Mouse (Mus musculus) limb, embryonic 11.5 days (tissue): ENCODE data around the gene Ugt3a1. TPM values are rescaled to one million over a fixed set of nuclear protein-coding genes. Genes with fewer than 3 reads are reported as not detected.
"Not testable (repeated sequence)": the region's sequence is repeated elsewhere in the genome, so short reads cannot be mapped to it uniquely, and the experiment has no call there.

Experiments used
- ATAC-seq: fragments of 200-750 bp; cut with Nextera tagmentation; 2 replicates; pipeline ENCODE4 v1.8.0; 2017; ENCODE audit warnings: low read depth; ENCODE audit not compliant: insufficient number of reproducible peaks, low FRiP score, low TSS enrichment
- DNase-seq: peaks from one replicate; pipeline ENCODE4 v3.0.0-alpha.2; 2015; ENCODE audit warnings: low spot score
- H3K27ac ChIP-seq: fragments of 300-500 bp; sonication (generic); replicated peaks from 2 replicates; pipeline ENCODE4 v1.5.1; 2014; ENCODE audit warnings: low read depth, mild to moderate bottlenecking, low read length
- H3K27me3 ChIP-seq: fragments of 300-500 bp; sonication (generic); 2 replicates; pipeline ENCODE4 v1.6.1; 2014; ENCODE audit warnings: mild to moderate bottlenecking, low read length, mixed read lengths; ENCODE audit not compliant: control insufficient read depth, insufficient read depth
- H3K36me3 ChIP-seq: fragments of 300-500 bp; sonication (generic); 2 replicates; pipeline ENCODE4 v1.6.1; 2014; ENCODE audit warnings: mild to moderate bottlenecking, low read length, moderate library complexity, mixed read lengths; ENCODE audit not compliant: control insufficient read depth, insufficient read depth
- H3K4me1 ChIP-seq: fragments of 300-500 bp; sonication (generic); 2 replicates; pipeline ENCODE4 v1.6.1; 2014; ENCODE audit warnings: low read length, mixed read lengths; ENCODE audit not compliant: control insufficient read depth, insufficient read depth
- H3K4me2 ChIP-seq: fragments of 300-500 bp; sonication (generic); 2 replicates; pipeline ENCODE4 v1.6.1; 2014; ENCODE audit warnings: low read depth, mild to moderate bottlenecking, moderate library complexity; ENCODE audit not compliant: severe bottlenecking
- H3K4me3 ChIP-seq: fragments of 300-500 bp; sonication (generic); 2 replicates; pipeline ENCODE4 v1.5.1; 2014; ENCODE audit warnings: low read depth, low read length
- H3K9ac ChIP-seq: fragments of 300-500 bp; sonication (generic); 2 replicates; pipeline ENCODE4 v1.6.1; 2014; ENCODE audit warnings: mild to moderate bottlenecking, low read length
- H3K9me3 ChIP-seq: fragments of 300-500 bp; sonication (generic); 2 replicates; pipeline ENCODE4 v1.6.1; 2016; ENCODE audit warnings: low read length; ENCODE audit not compliant: control insufficient read depth
- WGBS: fragments of 180-500 bp; shearing (Covaris S2); extraction: QIAGEN DNeasy Blood & Tissue Kit; methylation state at CpG from one replicate; pipeline ENCODE4 v1.1.7; 2014; 5-methylcytosine and 5-hydroxymethylcytosine counted together
- polyA plus RNA-seq: library from polyadenylated mRNA; unstranded; fragments of >200 nt; fragmentation: Nextera tagmentation; extraction: Ambion mirVana; gene quantifications from 2 replicates; pipeline ENCODE4 v1.2.1, GENCODE M21; 2014

The Ugt3a1 gene
- polyA plus RNA-seq, result not detected in 2 replicates

DNA sequence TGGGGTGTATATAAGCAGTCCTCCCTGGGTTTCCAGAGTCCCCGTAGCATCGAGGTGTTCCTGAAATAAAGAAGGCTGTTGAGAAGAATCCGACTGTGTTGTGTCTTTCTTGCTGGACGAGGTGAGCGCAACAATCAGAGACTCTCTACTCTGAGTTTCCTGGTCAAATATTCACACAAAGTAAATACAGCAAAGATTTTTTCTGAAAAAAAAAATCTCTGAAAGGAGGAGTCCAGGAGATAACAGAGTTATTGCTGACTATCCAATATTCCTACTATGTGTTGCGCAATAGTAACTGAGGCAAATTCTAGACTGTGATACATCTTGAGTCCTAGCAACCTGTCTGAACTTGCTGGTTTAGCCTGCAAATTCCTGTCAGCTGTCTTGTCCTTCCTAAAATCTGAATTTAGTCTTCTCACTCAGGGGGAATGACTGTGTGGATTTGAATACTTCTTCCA, at the start of gene Ugt3a1:
Gene Ugt3a1, plus strand, starts transcription at position 51 of the 458 bp plus-strand sequence.
- Histone ChIP-seq H3K27ac (no peak within 1 kb of the TSS), H3K9me3 (no peaks in the 10 kb centered on the region), H3K4me1 (no peaks in the 10 kb centered on the region), H3K36me3 (no peaks in the 10 kb centered on the region), H3K4me3 (no peak within 1 kb of the TSS), H3K9ac (no peak within 1 kb of the TSS), H3K27me3 (no peaks in the 10 kb centered on the region), H3K4me2 (no peak within 1 kb of the TSS)
- no peak for DNase-seq
- ATAC-seq, result no peak
- 93% methylated on average over 6 of the region's 6 CpGs for WGBS

DNA sequence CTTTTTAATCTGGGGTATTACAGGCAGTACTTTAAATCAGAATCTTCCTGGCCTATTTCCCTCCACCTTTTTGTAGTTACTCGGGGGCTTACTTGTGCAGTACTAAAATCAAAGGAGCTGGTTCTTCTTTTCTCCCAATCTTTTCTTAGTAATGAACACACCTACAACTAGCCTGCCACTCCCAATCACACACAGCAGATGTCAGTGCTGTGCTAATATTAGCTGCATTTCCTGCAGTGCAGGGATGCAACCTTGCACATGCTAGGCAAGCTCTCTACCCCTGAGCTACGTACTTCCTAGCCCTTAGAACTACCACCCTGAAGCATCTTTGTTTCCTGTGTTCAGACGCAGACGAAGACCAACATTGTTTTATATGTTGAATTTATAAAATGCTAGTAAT, 45.8 kb upstream of the Ugt3a1 start:
- H3K4me1 ChIP-seq, H3K36me3 ChIP-seq, H3K9ac ChIP-seq, H3K27ac ChIP-seq, ATAC-seq, H3K9me3 ChIP-seq, H3K4me2 ChIP-seq, H3K4me3 ChIP-seq, H3K27me3 ChIP-seq, DNase-seq: not testable (repeated sequence)
- 78% methylated on average over 4 of the region's 4 CpGs for WGBS

DNA sequence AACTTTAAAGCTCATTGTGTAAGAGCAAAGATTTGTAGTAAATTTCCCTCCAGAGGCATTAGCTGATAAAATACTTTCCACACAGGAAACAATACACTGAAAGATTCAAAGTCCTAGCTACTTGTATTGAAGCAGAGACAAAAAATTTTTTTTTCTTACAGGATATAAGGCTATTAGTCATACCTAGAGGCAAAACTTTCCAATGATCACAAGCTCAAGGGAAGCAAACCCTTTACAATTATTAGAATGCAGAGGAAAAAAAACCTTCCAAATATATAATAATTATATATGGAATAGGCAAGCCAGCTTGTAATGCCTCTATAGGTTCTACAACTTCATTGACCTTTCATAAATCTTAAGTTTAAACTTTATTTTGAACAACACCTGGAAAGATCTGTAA, 30.3 kb upstream of the Ugt3a1 start:
- no peak for DNase-seq
- ATAC-seq, result no peak

DNA sequence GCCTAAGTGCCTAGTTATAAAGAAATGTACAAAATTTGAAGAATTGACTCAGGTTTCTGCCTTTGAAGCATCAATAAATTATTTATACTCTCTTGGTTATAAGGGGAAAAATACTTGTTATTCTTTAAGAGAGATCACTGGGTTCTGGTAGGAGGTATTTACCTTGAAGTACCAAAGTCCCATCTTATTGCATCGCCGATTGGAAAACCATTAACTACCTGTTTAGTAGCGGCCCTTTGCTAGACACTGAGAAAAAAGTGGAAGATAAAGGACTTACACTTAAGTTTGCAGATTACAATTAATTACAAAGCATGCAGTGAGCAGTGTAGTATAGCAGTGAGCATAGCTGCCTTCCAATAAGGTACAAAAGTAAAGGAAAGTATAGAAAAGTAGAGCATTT, 23.8 kb upstream of the Ugt3a1 start:
- Histone ChIP-seq H3K36me3 (no peaks in the 10 kb centered on the region), H3K4me1 (no peaks in the 10 kb centered on the region), H3K4me3 (no peak overlapping the region), H3K9ac (no peak overlapping the region), H3K9me3 (no peaks in the 10 kb centered on the region), H3K27me3 (no peaks in the 10 kb centered on the region), H3K4me2 (no peak overlapping the region), H3K27ac (no peak overlapping the region)
- WGBS, result 93% methylated on average over 3 of the region's 3 CpGs
- no peak for DNase-seq
- no peak for ATAC-seq

More for the DNA sequence above, 30.3 kb upstream of the Ugt3a1 start:
- no peaks in the 10 kb centered on the region for H3K36me3 ChIP-seq
- H3K9me3 ChIP-seq, result no peaks in the 10 kb centered on the region
- no peaks in the 10 kb centered on the region for H3K27me3 ChIP-seq
- no peak overlapping the region for H3K4me3 ChIP-seq
- no peak overlapping the region for H3K4me2 ChIP-seq
- H3K27ac ChIP-seq, result no peak overlapping the region
- no peak overlapping the region for H3K9ac ChIP-seq
- no peaks in the 10 kb centered on the region for H3K4me1 ChIP-seq

DNA sequence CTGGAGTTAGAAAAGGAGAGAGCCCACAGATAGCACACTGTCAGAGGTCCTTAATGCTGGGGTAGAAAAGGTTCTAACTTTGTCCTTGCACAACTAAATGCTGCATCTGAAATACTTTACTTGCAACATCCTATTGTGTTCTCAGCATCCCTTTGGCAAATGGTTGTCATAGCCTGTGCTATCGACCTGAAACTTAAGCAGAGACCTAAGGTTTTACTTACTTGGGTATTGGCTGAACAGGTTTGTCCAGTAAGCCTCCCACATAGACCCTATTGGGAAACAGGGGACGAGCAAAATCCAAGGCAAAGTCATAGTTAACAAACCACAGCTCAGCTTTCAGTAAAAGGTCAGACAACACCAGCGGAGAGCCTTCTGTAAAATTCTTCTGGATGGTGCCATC, 16.1 kb upstream of the Ugt3a1 start:
- 78% methylated on average over 3 of the region's 3 CpGs for WGBS
- ATAC-seq (no peak), DNase-seq (no peak)
- no peaks in the 10 kb centered on the region for H3K9me3 ChIP-seq
- no peaks in the 10 kb centered on the region for H3K4me1 ChIP-seq
- no peak overlapping the region for H3K4me2 ChIP-seq
- no peak overlapping the region for H3K27ac ChIP-seq
- no peak overlapping the region for H3K4me3 ChIP-seq
- no peak overlapping the region for H3K9ac ChIP-seq
- H3K36me3 ChIP-seq, result no peaks in the 10 kb centered on the region
- no peaks in the 10 kb centered on the region for H3K27me3 ChIP-seq

DNA sequence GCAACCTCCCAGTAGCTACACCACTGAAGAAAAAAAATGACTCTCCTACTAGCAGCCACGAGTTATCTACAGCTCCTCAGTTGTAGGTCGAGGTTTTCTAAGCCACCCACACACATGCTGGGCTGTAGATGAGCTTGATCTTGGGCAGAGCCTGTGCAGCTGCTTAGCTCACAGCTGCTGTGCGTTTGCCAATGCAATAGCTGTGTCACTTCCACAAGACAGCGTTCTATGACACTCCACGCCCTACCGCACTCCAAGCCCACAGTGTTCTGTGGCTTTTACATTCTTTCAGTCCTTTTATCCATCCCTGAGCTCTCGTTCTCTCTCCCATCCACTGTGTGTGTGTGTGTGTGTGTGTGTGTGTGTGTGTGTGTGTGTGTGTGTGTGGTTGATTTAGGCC, 4.8 kb upstream of the Ugt3a1 start:
- no peak for ATAC-seq
- Histone ChIP-seq H3K27ac (no peak overlapping the region), H3K4me2 (no peak overlapping the region), H3K27me3 (no peaks in the 10 kb centered on the region), H3K9ac (no peak overlapping the region), H3K36me3 (no peaks in the 10 kb centered on the region), H3K4me3 (no peak overlapping the region), H3K9me3 (no peaks in the 10 kb centered on the region), H3K4me1 (no peaks in the 10 kb centered on the region)
- 79% methylated on average over 7 of the region's 7 CpGs for WGBS
- DNase-seq, result no peak

DNA sequence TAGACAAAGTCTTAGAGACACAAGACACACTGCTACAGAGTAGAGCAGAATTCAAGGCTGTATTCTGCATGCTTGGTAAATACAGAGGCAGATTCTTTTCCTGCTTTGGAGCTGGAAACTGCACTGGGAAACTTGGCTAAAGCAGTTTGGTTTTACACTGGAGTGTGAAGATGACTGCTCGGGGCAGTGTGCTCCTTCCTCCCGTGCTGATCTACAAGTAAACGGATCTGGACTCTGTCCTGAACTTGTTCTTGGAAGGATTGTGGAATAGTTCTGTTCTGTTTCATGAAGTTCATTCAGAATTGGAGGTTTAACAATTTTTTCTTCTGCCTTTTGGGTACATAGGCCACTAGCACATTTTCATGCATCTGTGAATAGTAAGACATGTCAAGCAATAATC, 2.3 kb downstream of the Ugt3a1 start:
- ATAC-seq (no peak), DNase-seq (no peak)
- Histone ChIP-seq H3K9me3 (no peaks in the 10 kb centered on the region), H3K9ac (no peak overlapping the region), H3K27ac (no peak overlapping the region), H3K27me3 (no peaks in the 10 kb centered on the region), H3K4me1 (no peaks in the 10 kb centered on the region), H3K4me3 (no peak overlapping the region), H3K36me3 (no peaks in the 10 kb centered on the region), H3K4me2 (no peak overlapping the region)
- 80% methylated on average over 3 of the region's 3 CpGs for WGBS

DNA sequence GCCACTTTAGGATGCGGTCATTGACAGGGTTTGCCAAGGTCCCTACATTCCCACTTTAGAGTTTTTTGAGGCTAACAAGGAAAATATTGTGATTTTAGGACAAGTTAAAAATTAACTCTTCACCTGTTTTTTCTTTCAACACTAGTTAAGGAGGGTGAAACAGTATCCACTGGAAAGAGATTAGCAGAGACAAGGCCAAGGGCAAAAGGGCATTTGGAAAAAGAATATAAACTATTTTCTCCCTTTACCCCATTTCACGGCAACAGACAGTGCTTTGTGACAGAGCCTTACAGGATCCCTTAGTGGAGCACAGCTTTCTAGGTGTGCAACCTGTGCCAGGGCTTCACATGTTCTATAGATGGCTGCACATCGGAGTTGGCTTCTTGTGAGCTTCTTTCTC, 2.9 kb downstream of the Ugt3a1 start:
- Histone ChIP-seq H3K4me3 (no peak overlapping the region), H3K27ac (no peak overlapping the region), H3K9me3 (no peaks in the 10 kb centered on the region), H3K4me1 (no peaks in the 10 kb centered on the region), H3K4me2 (no peak overlapping the region), H3K27me3 (no peaks in the 10 kb centered on the region), H3K36me3 (no peaks in the 10 kb centered on the region), H3K9ac (no peak overlapping the region)
- WGBS, result 91% methylated on average over 3 of the region's 3 CpGs
- no peak for DNase-seq
- ATAC-seq, result no peak

DNA sequence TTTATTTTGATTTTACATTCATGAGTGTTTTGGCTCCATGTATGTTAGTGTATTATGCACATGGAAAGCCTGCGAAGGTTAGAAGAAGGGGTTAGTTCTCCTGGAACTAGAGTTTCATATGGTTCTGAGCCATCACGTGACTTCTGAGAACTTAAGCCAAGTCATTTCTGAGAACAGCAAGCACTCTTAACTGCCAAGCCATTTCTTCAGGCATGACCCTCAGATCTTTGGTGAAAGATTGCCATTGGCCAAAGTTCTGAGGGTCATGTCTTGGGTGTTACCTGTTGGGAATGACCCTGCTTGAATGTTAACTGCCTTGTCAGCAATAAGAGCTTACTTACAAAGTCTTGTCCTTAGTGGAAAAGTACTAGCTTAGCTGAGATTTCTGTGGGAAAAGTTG, 6.5 kb downstream of the Ugt3a1 start:
- Histone ChIP-seq H3K4me2 (no peak overlapping the region), H3K4me1 (no peaks in the 10 kb centered on the region), H3K9me3 (no peaks in the 10 kb centered on the region), H3K27ac (no peak overlapping the region), H3K4me3 (no peak overlapping the region), H3K9ac (no peak overlapping the region), H3K27me3 (no peaks in the 10 kb centered on the region), H3K36me3 (no peaks in the 10 kb centered on the region)
- 84% methylated on average over 2 of the region's 2 CpGs for WGBS
- DNase-seq (no peak), ATAC-seq (no peak)
